Mouse (Mus musculus): ENCODE measurements at regions not wholly inside any gene's neighbourhood (a gene's known extent, or its start where the extent isn't known, plus 50 kb on each side); places are given as distances from the start of the nearest gene placed in this dataset.

GRCm38 (mm10) chr10:118501571-118501970 lies 60.7 kb downstream of the Ifng start:
- ATAC-seq (ENCODE audit: extremely low read depth, insufficient number of reproducible peaks, low FRiP score, poor library complexity, severe bottlenecking), result peak; percentile 85

- no peak for ATAC-seq (ENCODE audit: extremely low read depth, insufficient number of reproducible peaks, low FRiP score, poor library complexity, severe bottlenecking)
Measured at GRCm38 (mm10) chr10:118504811-118505210, 64.0 kb downstream of the Ifng start.

- no peak for ATAC-seq (ENCODE audit: extremely low read depth, insufficient number of reproducible peaks, low FRiP score, poor library complexity, severe bottlenecking)
Measured at GRCm38 (mm10) chr10:118506154-118506553, 65.3 kb downstream of the Ifng start.

- peak; percentile 73 for ATAC-seq (ENCODE audit: extremely low read depth, insufficient number of reproducible peaks, low FRiP score, poor library complexity, severe bottlenecking)
Measured at GRCm38 (mm10) chr10:118507630-118508029, 66.8 kb downstream of the Ifng start.

- ATAC-seq (ENCODE audit: extremely low read depth, insufficient number of reproducible peaks, low FRiP score, poor library complexity, severe bottlenecking), result no peak
Measured at GRCm38 (mm10) chr10:118516839-118517238, 76.0 kb downstream of the Ifng start.

- ATAC-seq (ENCODE audit: extremely low read depth, insufficient number of reproducible peaks, low FRiP score, poor library complexity, severe bottlenecking), result no peak
Measured at GRCm38 (mm10) chr10:118517995-118518394, 77.1 kb downstream of the Ifng start.

- peak; percentile 48; the same call in 1 of the 2 replicates for ATAC-seq (ENCODE audit: extremely low read depth, insufficient number of reproducible peaks, low FRiP score, poor library complexity, severe bottlenecking)
Measured at GRCm38 (mm10) chr10:118545966-118546365, 105.1 kb downstream of the Ifng start.

GRCm38 (mm10) chr10:118550201-118550600 lies 109.4 kb downstream of the Ifng start:
- no peak for ATAC-seq (ENCODE audit: extremely low read depth, insufficient number of reproducible peaks, low FRiP score, poor library complexity, severe bottlenecking)

GRCm38 (mm10) chr10:118558848-118559247 lies 118.0 kb downstream of the Ifng start:
- no peak for ATAC-seq (ENCODE audit: extremely low read depth, insufficient number of reproducible peaks, low FRiP score, poor library complexity, severe bottlenecking)

- ATAC-seq (ENCODE audit: extremely low read depth, insufficient number of reproducible peaks, low FRiP score, poor library complexity, severe bottlenecking), result no peak
Measured at GRCm38 (mm10) chr10:118564041-118564440, 123.2 kb downstream of the Ifng start.

- no peak for ATAC-seq (ENCODE audit: extremely low read depth, insufficient number of reproducible peaks, low FRiP score, poor library complexity, severe bottlenecking)
Measured at GRCm38 (mm10) chr10:118564528-118565268, 123.9 kb downstream of the Ifng start.

- ATAC-seq (ENCODE audit: extremely low read depth, insufficient number of reproducible peaks, low FRiP score, poor library complexity, severe bottlenecking), result no peak
Measured at GRCm38 (mm10) chr10:118568617-118569016, 127.8 kb downstream of the Ifng start.

GRCm38 (mm10) chr10:118569424-118569823 lies 128.6 kb downstream of the Ifng start:
- ATAC-seq (ENCODE audit: extremely low read depth, insufficient number of reproducible peaks, low FRiP score, poor library complexity, severe bottlenecking), result no peak

- ATAC-seq (ENCODE audit: extremely low read depth, insufficient number of reproducible peaks, low FRiP score, poor library complexity, severe bottlenecking), result no peak
Measured at GRCm38 (mm10) chr10:118573247-118573646, 132.4 kb downstream of the Ifng start.

- ATAC-seq (ENCODE audit: extremely low read depth, insufficient number of reproducible peaks, low FRiP score, poor library complexity, severe bottlenecking), result no peak
Measured at GRCm38 (mm10) chr10:118575570-118575969, 134.7 kb downstream of the Ifng start.

- no peak for ATAC-seq (ENCODE audit: extremely low read depth, insufficient number of reproducible peaks, low FRiP score, poor library complexity, severe bottlenecking)
Measured at GRCm38 (mm10) chr10:118581376-118581775, 140.5 kb downstream of the Ifng start.

GRCm38 (mm10) chr10:118585821-118586220 lies 145.0 kb downstream of the Ifng start:
- ATAC-seq (ENCODE audit: extremely low read depth, insufficient number of reproducible peaks, low FRiP score, poor library complexity, severe bottlenecking), result 0 out of 2 replicates have a peak, but pooled peaks have one; percentile 30

GRCm38 (mm10) chr10:118588198-118588597 lies 147.4 kb downstream of the Ifng start:
- ATAC-seq (ENCODE audit: extremely low read depth, insufficient number of reproducible peaks, low FRiP score, poor library complexity, severe bottlenecking), result no peak

GRCm38 (mm10) chr10:118592648-118593368 lies 152.0 kb downstream of the Ifng start:
- peak; percentile 85 for ATAC-seq (ENCODE audit: extremely low read depth, insufficient number of reproducible peaks, low FRiP score, poor library complexity, severe bottlenecking)

- no peak for ATAC-seq (ENCODE audit: extremely low read depth, insufficient number of reproducible peaks, low FRiP score, poor library complexity, severe bottlenecking)
Measured at GRCm38 (mm10) chr10:118596206-118596605, 155.4 kb downstream of the Ifng start.
